In genomic region chr9:21016331-21017176, GRCm38 (mm10) we compare ENCODE assay signal across 8 mouse cellular contexts. TPM values are rescaled to one million over a fixed set of nuclear protein-coding genes. Genes with fewer than 3 reads are reported as not detected.
DNase-seq lines count a peak whose midpoint lies in the region; ATAC-seq lines count a peak whose summit lies in the region.

No protein-coding gene starts in this region.

- no peak for ATAC-seq in neural tube, embryonic 12.5 days (ENCODE audit: low FRiP score, low read depth)
- peak; percentile 22 for ATAC-seq in inflammation-experienced regulatory T-cells, adult 6 months

- H3K4me3 ChIP-seq in neural tube, embryonic 12.5 days = 0 out of 2 replicates have a peak overlapping the region, but pooled peaks have one; percentile 9
- peak overlapping the region; percentile 49 for H3K4me3 ChIP-seq in embryonic facial prominence, embryonic 10.5 days

- no peaks in the 10 kb centered on the region for H3K36me3 ChIP-seq in neural tube, embryonic 12.5 days
- no peaks in the 10 kb centered on the region for H3K36me3 ChIP-seq in embryonic facial prominence, embryonic 10.5 days (replicated peaks)

- H3K4me2 ChIP-seq in neural tube, embryonic 12.5 days (replicated peaks) = peak overlapping the region; percentile 45

- WGBS in neural tube, embryonic 12.5 days = 5% methylated on average over 17 of the region's 17 CpGs
- 6% methylated on average over 17 of the region's 17 CpGs for WGBS in embryonic facial prominence, embryonic 10.5 days

- H3K4me1 ChIP-seq in neural tube, embryonic 12.5 days = peaks cover 14% of the 10 kb centered on the region; the same call in 1 of the 2 replicates
- peaks cover 30% of the 10 kb centered on the region for H3K4me1 ChIP-seq in embryonic facial prominence, embryonic 10.5 days

- peaks cover 62% of the 10 kb centered on the region for H3K27me3 ChIP-seq in neural tube, embryonic 12.5 days (replicated peaks)
- peaks cover 71% of the 10 kb centered on the region for H3K27me3 ChIP-seq in embryonic facial prominence, embryonic 10.5 days (replicated peaks; ENCODE audit: low read depth, poor library complexity, severe bottlenecking)

- no peaks in the 10 kb centered on the region for H3K9me3 ChIP-seq in neural tube, embryonic 12.5 days
- no peaks in the 10 kb centered on the region for H3K9me3 ChIP-seq in embryonic facial prominence, embryonic 10.5 days

- H3K27ac ChIP-seq in neural tube, embryonic 12.5 days = no peak overlapping the region
- H3K27ac ChIP-seq in embryonic facial prominence, embryonic 10.5 days (replicated peaks) = no peak overlapping the region; the same call in 1 of the 2 replicates

- H3K9ac ChIP-seq in neural tube, embryonic 12.5 days = no peak overlapping the region

- no peak for DNase-seq in neural tube, embryonic 10.5 days (ENCODE audit: extremely low spot score, low spot score)
- DNase-seq in embryonic facial prominence, embryonic 10.5 days (ENCODE audit: low spot score) = no peak
- DNase-seq in natural killer cell, adult 2 months (ENCODE audit: low spot score in 2 of 2) = peak; percentile 69 to 76
- DNase-seq in gastrocnemius, postnatal 4 days (ENCODE audit: low spot score in 2 of 2) = no peak
- no peak for DNase-seq in adipocyte (ENCODE audit: low spot score)
- DNase-seq in frontal cortex, postnatal 36 days (ENCODE audit: low spot score in 2 of 2) = no peak

RNA-seq across cellular contexts. Expression of gene Icam1, which starts 0.8 kb away (rescaled TPM):
- polyA plus RNA-seq in neural tube, embryonic 12.5 days (2016; fragmentation: Nextera tagmentation; extraction: Ambion mirVana) = 5.0 and 5.8 TPM in 2 replicates
- polyA plus RNA-seq in embryonic facial prominence, embryonic 10.5 days (2016; fragmentation: Nextera tagmentation; extraction: Ambion mirVana) = 5.9 and 6.0 TPM in 2 replicates
- polyA plus RNA-seq in inflammation-experienced regulatory T-cells, adult 6 months (2017; shearing (Covaris generic)) = 10 to 100 TPM; 50.8 to 92.7 (median 68.9) TPM
- total RNA-seq in gastrocnemius, postnatal 4 days (2021) = 1 to 10 TPM; 5.4 to 6.7 TPM

RNA-seq across cellular contexts. Expression of gene Icam4, which starts 12.6 kb away (rescaled TPM):
- polyA plus RNA-seq in neural tube, embryonic 12.5 days (2016; fragmentation: Nextera tagmentation; extraction: Ambion mirVana) = 1.6 and 2.1 TPM in 2 replicates
- polyA plus RNA-seq in embryonic facial prominence, embryonic 10.5 days (2016; fragmentation: Nextera tagmentation; extraction: Ambion mirVana) = 3.8 and 5.1 TPM in 2 replicates
- 1 to 10 TPM; 1.6 to 6.3 (median 3.1) TPM for polyA plus RNA-seq in inflammation-experienced regulatory T-cells, adult 6 months (2017; shearing (Covaris generic))
- not detected for total RNA-seq in gastrocnemius, postnatal 4 days (2021)

RNA-seq across cellular contexts. Expression of gene Mrpl4, which starts 14.0 kb away (rescaled TPM):
- 116 and 121 TPM in 2 replicates for polyA plus RNA-seq in neural tube, embryonic 12.5 days (2016; fragmentation: Nextera tagmentation; extraction: Ambion mirVana)
- polyA plus RNA-seq in embryonic facial prominence, embryonic 10.5 days (2016; fragmentation: Nextera tagmentation; extraction: Ambion mirVana) = 154 and 161 TPM in 2 replicates
- polyA plus RNA-seq in inflammation-experienced regulatory T-cells, adult 6 months (2017; shearing (Covaris generic)) = 100 to 1,000 TPM in 2 of 3 experiments, 10 to 100 TPM in 1; 95.6 to 122 (median 112) TPM
- total RNA-seq in gastrocnemius, postnatal 4 days (2021) = 10 to 100 TPM; 42.7 to 49.2 TPM

RNA-seq across cellular contexts. Expression of gene Icam5, which starts 15.3 kb away (rescaled TPM):
- polyA plus RNA-seq in neural tube, embryonic 12.5 days (2016; fragmentation: Nextera tagmentation; extraction: Ambion mirVana) = 0.14 and 0.15 TPM in 2 replicates
- not detected in 2 replicates for polyA plus RNA-seq in embryonic facial prominence, embryonic 10.5 days (2016; fragmentation: Nextera tagmentation; extraction: Ambion mirVana)
- under 1 TPM in 2 of 3 experiments, not detected in 1; 0.25 to 0.31 TPM for polyA plus RNA-seq in inflammation-experienced regulatory T-cells, adult 6 months (2017; shearing (Covaris generic))
- under 1 TPM in 1 of 2 experiments, not detected in 1; 0.08 TPM for total RNA-seq in gastrocnemius, postnatal 4 days (2021)

RNA-seq across cellular contexts. Expression of gene S1pr2, which starts 40.0 kb away (rescaled TPM):
- polyA plus RNA-seq in neural tube, embryonic 12.5 days (2016; fragmentation: Nextera tagmentation; extraction: Ambion mirVana) = 17.7 and 19.5 TPM in 2 replicates
- polyA plus RNA-seq in embryonic facial prominence, embryonic 10.5 days (2016; fragmentation: Nextera tagmentation; extraction: Ambion mirVana) = 38.2 and 42.8 TPM in 2 replicates
- polyA plus RNA-seq in inflammation-experienced regulatory T-cells, adult 6 months (2017; shearing (Covaris generic)) = 1 to 10 TPM; 5.1 to 6.4 (median 5.9) TPM
- total RNA-seq in gastrocnemius, postnatal 4 days (2021) = 10 to 100 TPM; 19.8 to 20.2 TPM

Comparison
In these comparisons a context has a peak if more than half of its experiments do, and no peak if none do; other contexts are left out.
1. DNase-seq: peak in natural killer cell, adult 2 months (2 of 2); none in neural tube, embryonic 10.5 days (single experiment), embryonic facial prominence, embryonic 10.5 days (single experiment), gastrocnemius, postnatal 4 days (0 of 2), adipocyte (single experiment) and frontal cortex, postnatal 36 days (0 of 2).